Mouse (Mus musculus): ENCODE data around the gene Arhgap35. TPM values are rescaled to one million over a fixed set of nuclear protein-coding genes. Genes with fewer than 3 reads are reported as not detected.

Gene Arhgap35
- total RNA-seq, 2 experiments from 2014 or later = 134 to 138 TPM

Other genes starting within 250 kb of the Arhgap35 start
- 100 to 1,000 TPM; 104 to 111 TPM for gene Sae1, start 227.2 kb downstream of the Arhgap35 start, total RNA-seq (2021)
- gene Zc3h4, start 214.1 kb downstream of the Arhgap35 start, total RNA-seq (2021) = 10 to 100 TPM; 66.3 to 67.7 TPM
- 10 to 100 TPM; 62.3 to 85.7 TPM for gene Tmem160, start 162.2 kb downstream of the Arhgap35 start, total RNA-seq (2021)
- gene Npas1, start 137.3 kb downstream of the Arhgap35 start, total RNA-seq (2021) = 1 to 10 TPM; 9.9 to 10.0 TPM
- gene Ceacam15, start 60.7 kb upstream of the Arhgap35 start, total RNA-seq (2021) = not detected
- gene Ceacam9, start 106.9 kb upstream of the Arhgap35 start, total RNA-seq (2021) = under 1 TPM in 1 of 2 experiments, not detected in 1; 0.22 TPM
- gene Ap2s1, start 123.4 kb upstream of the Arhgap35 start, total RNA-seq (2021) = 100 to 1,000 TPM; 264 to 316 TPM
- gene Slc1a5, start 166.3 kb upstream of the Arhgap35 start, total RNA-seq (2021) = 1 to 10 TPM; 3.7 to 7.6 TPM
- 100 to 1,000 TPM; 310 to 320 TPM for gene Strn4, start 200.9 kb upstream of the Arhgap35 start, total RNA-seq (2021)
- 10 to 100 TPM; 50.4 to 62.8 TPM for gene Fkrp, start 201.7 kb upstream of the Arhgap35 start, total RNA-seq (2021)
- gene Prkd2, start 227.9 kb upstream of the Arhgap35 start, total RNA-seq (2021) = 1 to 10 TPM; 3.1 to 7.1 TPM